Mouse (Mus musculus) kidney, adult 2 months (tissue): ENCODE measurements around the gene Gabarapl2. TPM values are rescaled to one million over a fixed set of nuclear protein-coding genes. Genes with fewer than 3 reads are reported as not detected.

ENCODE experiments used
- DNase-seq: peaks from one replicate; pipeline ENCODE4 v3.0.0; 2021
- H3K27ac ChIP-seq: fragments of 200-500 bp; 2 replicates; pipeline ENCODE4 v1.5.1; 2012; ENCODE audit warnings: low read depth, low read length, control low read depth, inconsistent platforms; ENCODE audit not compliant: insufficient read depth
- H3K27me3 ChIP-seq: fragments of 200-500 bp; replicated peaks from 2 replicates; pipeline ENCODE4 v1.6.1; 2012; ENCODE audit warnings: mild to moderate bottlenecking, moderate library complexity, low read length, inconsistent platforms; ENCODE audit not compliant: control insufficient read depth, insufficient read depth
- H3K36me3 ChIP-seq: fragments of 200-500 bp; 2 replicates; pipeline ENCODE4 v1.6.1; 2012; ENCODE audit warnings: mild to moderate bottlenecking, moderate library complexity, low read length, inconsistent platforms; ENCODE audit not compliant: control insufficient read depth, insufficient read depth
- H3K4me1 ChIP-seq: fragments of 200-500 bp; 2 replicates; pipeline ENCODE4 v1.6.1; 2011; ENCODE audit warnings: low read length; ENCODE audit not compliant: control insufficient read depth, insufficient read depth
- H3K4me3 ChIP-seq: fragments of 200-500 bp; 2 replicates; pipeline ENCODE4 v1.5.1; 2011; ENCODE audit warnings: mild to moderate bottlenecking, low read depth, low read length, control low read depth; ENCODE audit not compliant: insufficient read depth
- CTCF ChIP-seq: fragments of 200-500 bp; conservative IDR thresholded peaks from 2 replicates; pipeline ENCODE4 v1.5.1; 2011; ENCODE audit warnings: low read depth, mild to moderate bottlenecking, control low read depth, low read length, moderate library complexity, mixed read lengths; ENCODE audit not compliant: insufficient read depth, insufficient read length
- POLR2A ChIP-seq: fragments of 200-500 bp; IDR thresholded peaks from one replicate; pipeline ENCODE4 v1.6.1; 2011; ENCODE audit warnings: low read depth, low read length, control low read depth
- WGBS: fragments of 180-500 bp; shearing (Covaris S2); methylation state at CpG from one replicate; pipeline ENCODE4 v1.1.7; 2018; 5-methylcytosine and 5-hydroxymethylcytosine counted together
- polyA plus RNA-seq: library from polyadenylated mRNA; depleted of rRNA; stranded (reverse); fragments of >200 nt; gene quantifications from 2 replicates; pipeline ENCODE4 v1.2.3, GENCODE M21; 2012

The Gabarapl2 gene
- polyA plus RNA-seq, 1 experiment: 74.1 TPM

- 95% methylated on average over 12 of the region's 12 CpGs for WGBS
- TF ChIP-seq POLR2A: no peak
- no peak for TF ChIP-seq CTCF
- no peak for DNase-seq
Measured at GRCm38 (mm10) chr8:111974138-111974537, 33.6 kb downstream of the Gabarapl2 start.

DNA sequence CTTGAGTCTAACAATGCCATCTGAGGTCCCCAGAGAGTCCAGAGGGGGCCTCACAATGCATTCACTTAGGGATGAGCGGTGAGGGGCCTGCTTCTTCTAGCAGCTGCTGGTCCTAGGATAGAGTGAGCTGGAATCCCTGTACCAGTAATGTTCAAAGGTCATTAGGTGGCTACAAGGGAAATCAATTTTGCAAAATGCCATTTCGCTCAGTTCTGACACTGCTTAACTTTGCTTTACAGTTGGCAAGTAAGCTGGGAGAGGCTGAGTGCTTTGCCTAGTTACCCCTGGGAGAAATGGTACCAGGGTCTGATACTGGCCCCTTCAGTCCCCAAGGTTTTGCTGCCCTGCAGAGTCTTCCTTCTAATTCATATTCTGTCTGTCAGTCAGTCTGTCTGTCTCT lies 35.2 kb downstream of the Gabarapl2 start:
- no peak for DNase-seq
- no peaks in the 10 kb centered on the region for H3K36me3 ChIP-seq

More at GRCm38 (mm10) chr8:111974138-111974537, 33.6 kb downstream of the Gabarapl2 start:
- H3K36me3 ChIP-seq: no peaks in the 10 kb centered on the region
- H3K4me3 ChIP-seq: no peak overlapping the region
- no peaks in the 10 kb centered on the region for H3K4me1 ChIP-seq
- H3K27ac ChIP-seq: no peak overlapping the region
- H3K27me3 ChIP-seq: no peaks in the 10 kb centered on the region

DNA sequence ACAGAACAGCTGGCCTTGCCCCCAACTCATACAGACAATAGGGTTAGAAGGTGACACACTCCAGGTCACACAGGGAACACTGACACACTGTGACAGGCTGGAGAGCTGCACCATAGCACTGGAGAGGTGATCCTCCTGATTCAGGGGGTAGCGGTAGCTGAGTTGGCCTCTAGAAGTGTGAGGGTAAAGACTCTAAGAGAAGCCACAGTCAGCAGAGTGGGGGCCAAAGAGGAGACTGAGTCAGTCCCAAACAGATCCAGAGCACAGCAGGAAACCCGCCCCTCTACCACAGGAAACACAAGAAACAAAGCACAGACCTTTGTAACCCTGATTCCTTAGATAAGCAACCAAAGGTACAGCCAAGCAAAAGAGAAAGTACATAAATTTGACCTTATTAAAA lies 35.8 kb downstream of the Gabarapl2 start:
- Histone ChIP-seq H3K36me3 (no peaks in the 10 kb centered on the region), H3K4me3 (no peak overlapping the region), H3K4me1 (no peaks in the 10 kb centered on the region), H3K27ac (no peak overlapping the region), H3K27me3 (no peaks in the 10 kb centered on the region)
- TF ChIP-seq CTCF (no peak), POLR2A (no peak)
- 81% methylated on average over 2 of the region's 2 CpGs for WGBS
- DNase-seq: no peak

More for the DNA sequence above, 35.2 kb downstream of the Gabarapl2 start:
- no peak for TF ChIP-seq CTCF
- TF ChIP-seq POLR2A: no peak
- Histone ChIP-seq H3K4me1 (no peaks in the 10 kb centered on the region), H3K27ac (no peak overlapping the region), H3K27me3 (no peaks in the 10 kb centered on the region), H3K4me3 (no peak overlapping the region)
- WGBS: 93% methylated on average over 2 of the region's 2 CpGs

- TF ChIP-seq POLR2A: no peak
- no peak for TF ChIP-seq CTCF
Measured at GRCm38 (mm10) chr8:111978147-111978546, 37.6 kb downstream of the Gabarapl2 start.

DNA sequence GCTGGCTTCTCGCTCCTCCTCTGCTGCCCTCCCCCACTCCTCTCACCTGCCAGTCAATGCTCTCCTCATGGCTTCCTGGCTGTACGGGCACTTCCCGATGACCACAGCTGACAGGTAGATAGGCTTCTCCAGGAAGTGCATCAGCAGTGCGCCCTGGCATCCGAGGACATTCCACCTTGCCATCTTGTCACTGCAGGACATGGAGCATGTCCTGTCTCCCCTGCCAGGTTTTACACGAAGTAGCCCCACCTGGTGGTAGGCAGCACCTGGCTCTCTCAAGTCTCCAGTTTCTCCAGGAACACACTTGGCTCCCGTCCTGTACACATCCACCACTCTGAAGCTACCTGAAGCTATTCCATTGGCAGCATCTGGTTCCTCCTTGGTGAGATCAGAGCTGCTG lies 41.6 kb downstream of the Gabarapl2 start:
- H3K4me1 ChIP-seq: no peaks in the 10 kb centered on the region
- peak; percentile 13 for DNase-seq
- TF ChIP-seq CTCF: peak; percentile 43; the same call in 1 of the 2 replicates
- no peak for TF ChIP-seq POLR2A
- no peak overlapping the region for H3K4me3 ChIP-seq
- WGBS: 71% methylated on average over 7 of the region's 7 CpGs
- no peaks in the 10 kb centered on the region for H3K27me3 ChIP-seq
- H3K36me3 ChIP-seq: no peaks in the 10 kb centered on the region
- no peak overlapping the region for H3K27ac ChIP-seq

More at GRCm38 (mm10) chr8:111978147-111978546, 37.6 kb downstream of the Gabarapl2 start:
- H3K36me3 ChIP-seq: no peaks in the 10 kb centered on the region
- no peak overlapping the region for H3K27ac ChIP-seq
- H3K4me3 ChIP-seq: no peak overlapping the region
- DNase-seq: no peak
- no peaks in the 10 kb centered on the region for H3K4me1 ChIP-seq
- H3K27me3 ChIP-seq: no peaks in the 10 kb centered on the region
- WGBS: 67% methylated on average over 10 of the region's 10 CpGs

GRCm38 (mm10) chr8:111984511-111984910 lies 44.0 kb downstream of the Gabarapl2 start:
- Histone ChIP-seq H3K27ac (no peak overlapping the region), H3K4me3 (no peak overlapping the region), H3K4me1 (no peaks in the 10 kb centered on the region), H3K36me3 (no peaks in the 10 kb centered on the region), H3K27me3 (no peaks in the 10 kb centered on the region)
- WGBS: 64% methylated on average over 10 of the region's 10 CpGs
- TF ChIP-seq CTCF (no peak), POLR2A (no peak)
- DNase-seq: no peak

GRCm38 (mm10) chr8:111989911-111990310 lies 49.4 kb downstream of the Gabarapl2 start:
- DNase-seq: peak; percentile 80
- Histone ChIP-seq H3K36me3 (no peaks in the 10 kb centered on the region; the same call in 1 of the 2 replicates), H3K4me3 (no peak overlapping the region), H3K27ac (no peak overlapping the region), H3K4me1 (no peaks in the 10 kb centered on the region; the same call in 1 of the 2 replicates), H3K27me3 (no peaks in the 10 kb centered on the region)
- WGBS: 3% methylated on average over 7 of the region's 7 CpGs
- TF ChIP-seq CTCF: peak; percentile 89
- TF ChIP-seq POLR2A: no peak
